Mouse (Mus musculus) CH12.LX (cell line): ENCODE measurements around the gene Rae1. TPM values are rescaled to one million over a fixed set of nuclear protein-coding genes. Genes with fewer than 3 reads are reported as not detected.
A peak's percentile ranks its signal among the peaks of the same experiment; 100 is the strongest.

Experiments
- DNase-seq: peaks from one replicate; pipeline ENCODE4 v3.0.0-alpha.2; 2013; ENCODE audit errors: extremely low read depth
- H3K27ac ChIP-seq: 2 replicates; pipeline ENCODE4 v1.5.1; 2012; ENCODE audit warnings: low read depth, mild to moderate bottlenecking, control low read depth, moderate library complexity; ENCODE audit not compliant: insufficient read depth
- H3K27me3 ChIP-seq: replicated peaks from 2 replicates; pipeline ENCODE3; 2012; ENCODE audit warnings: inconsistent platforms
- H3K36me3 ChIP-seq, 2 experiments: replicated peaks in 1 of 2; 2 replicates each; pipeline versions ENCODE3 to v1.6.1; 2012; ENCODE audit warnings: inconsistent platforms in 1 of 2, low read length in 1 of 2, mild to moderate bottlenecking in 1 of 2, mixed read lengths in 1 of 2, moderate library complexity in 1 of 2; ENCODE audit not compliant: control insufficient read depth in 1 of 2, insufficient read depth in 1 of 2
- H3K4me1 ChIP-seq, 2 experiments: 2 replicates each; pipeline ENCODE4 v1.6.1; 2012; ENCODE audit warnings: inconsistent platforms in 1 of 2, moderate library complexity in 1 of 2; ENCODE audit not compliant: insufficient read depth in 2 of 2, control insufficient read depth in 1 of 2
- H3K4me2 ChIP-seq: 2 replicates; pipeline ENCODE4 v1.6.1; 2012; ENCODE audit warnings: low read depth, mild to moderate bottlenecking, control low read depth; ENCODE audit not compliant: poor library complexity, insufficient read depth, severe bottlenecking
- H3K4me3 ChIP-seq, 3 experiments: fragments of 150-350 bp in 1 of 3; sonication (generic) in 1 of 3; replicated peaks in 1 of 3; 2 replicates each; pipeline versions ENCODE3 to v1.5.1; 2011 to 2012; ENCODE audit warnings: low read depth in 2 of 3, low read length in 2 of 3, mild to moderate bottlenecking in 2 of 3, moderate library complexity in 2 of 3, control low read depth in 1 of 3, improper control_type of control experiment in 1 of 3, inconsistent platforms in 1 of 3, mixed read lengths in 1 of 3; ENCODE audit not compliant: poor library complexity in 1 of 3
- H3K79me2 ChIP-seq: replicated peaks from 2 replicates; pipeline ENCODE4 v1.6.1; 2012; ENCODE audit warnings: mild to moderate bottlenecking, moderate library complexity; ENCODE audit not compliant: control insufficient read depth, poor library complexity, insufficient read depth, severe bottlenecking; ENCODE audit errors: extremely low read depth
- H3K9ac ChIP-seq: 2 replicates; pipeline ENCODE4 v1.6.1; 2012; ENCODE audit warnings: low read depth, mild to moderate bottlenecking, control low read depth, moderate library complexity; ENCODE audit not compliant: insufficient read depth
- H3K9me3 ChIP-seq: replicated peaks from 2 replicates; pipeline ENCODE3; 2012; ENCODE audit warnings: low read length, inconsistent platforms, mixed read lengths
- CHD2 ChIP-seq: IDR thresholded peaks from 2 replicates; pipeline ENCODE4 v1.6.1; 2011; ENCODE audit warnings: low read length, improper control_type of control experiment
- CTCF ChIP-seq, 2 experiments: IDR thresholded peaks in 1 of 2; conservative IDR thresholded peaks in 1 of 2; 2 replicates each; pipeline ENCODE4 v1.5.1; 2011 to 2012; ENCODE audit warnings: low read depth in 2 of 2, low read length in 2 of 2, improper control_type of control experiment in 1 of 2, inconsistent platforms in 1 of 2, mild to moderate bottlenecking in 1 of 2, moderate library complexity in 1 of 2
- E2F4 ChIP-seq: IDR thresholded peaks from 2 replicates; pipeline ENCODE4 v1.6.1; 2011; ENCODE audit warnings: low read depth, low read length, improper control_type of control experiment; ENCODE audit not compliant: insufficient replicate concordance
- ELF1 ChIP-seq: IDR thresholded peaks from 2 replicates; pipeline ENCODE4 v1.6.1; 2014; ENCODE audit warnings: low read depth, mild to moderate bottlenecking, inconsistent platforms, low read length, improper control_type of control experiment
- HCFC1 ChIP-seq: IDR thresholded peaks from 2 replicates; pipeline ENCODE4 v1.6.1; 2012; ENCODE audit warnings: low read depth, mild to moderate bottlenecking, inconsistent platforms, low read length, improper control_type of control experiment
- JUN ChIP-seq: IDR thresholded peaks from 2 replicates; pipeline ENCODE4 v1.6.1; 2011; ENCODE audit warnings: low read depth, mild to moderate bottlenecking, low read length, improper control_type of control experiment, moderate library complexity; ENCODE audit not compliant: insufficient read depth
- JUND ChIP-seq: conservative IDR thresholded peaks from 2 replicates; pipeline ENCODE4 v1.6.1; 2011; ENCODE audit warnings: low read depth, low read length, improper control_type of control experiment
- KAT2A ChIP-seq: IDR thresholded peaks from 2 replicates; pipeline ENCODE4 v1.6.1; 2012; ENCODE audit warnings: low read length, improper control_type of control experiment, inconsistent platforms; ENCODE audit not compliant: insufficient replicate concordance
- MAFK ChIP-seq: IDR thresholded peaks from 2 replicates; pipeline ENCODE4 v1.6.1; 2011; ENCODE audit warnings: low read length, improper control_type of control experiment; ENCODE audit not compliant: insufficient replicate concordance
- MAZ ChIP-seq: IDR thresholded peaks from 2 replicates; pipeline ENCODE4 v1.6.1; 2012; ENCODE audit warnings: low read depth, mild to moderate bottlenecking, inconsistent platforms, low read length, improper control_type of control experiment, moderate library complexity
- MYC ChIP-seq: IDR thresholded peaks from 2 replicates; pipeline ENCODE4 v1.6.1; 2011; ENCODE audit warnings: low read depth, mild to moderate bottlenecking, improper control_type of control experiment, low read length
- NRF1 ChIP-seq: IDR thresholded peaks from 2 replicates; pipeline ENCODE4 v1.6.1; 2014; ENCODE audit warnings: low read depth, mild to moderate bottlenecking, inconsistent platforms, low read length, improper control_type of control experiment, moderate library complexity
- POLR2A ChIP-seq: IDR thresholded peaks from 2 replicates; pipeline ENCODE4 v1.6.1; 2011; ENCODE audit warnings: low read depth, mild to moderate bottlenecking, improper control_type of control experiment, low read length
- POLR2AphosphoS2 ChIP-seq: IDR thresholded peaks from 2 replicates; pipeline ENCODE4 v1.6.1; 2011; ENCODE audit warnings: low read depth, low read length, improper control_type of control experiment
- RAD21 ChIP-seq: IDR thresholded peaks from 2 replicates; pipeline ENCODE4 v1.6.1; 2011; ENCODE audit warnings: low read depth, mild to moderate bottlenecking, low read length, improper control_type of control experiment, moderate library complexity
- SIN3A ChIP-seq: IDR thresholded peaks from 2 replicates; pipeline ENCODE4 v1.6.1; 2012; ENCODE audit warnings: low read length, improper control_type of control experiment, inconsistent platforms
- SMC3 ChIP-seq: IDR thresholded peaks from 2 replicates; pipeline ENCODE4 v1.6.1; 2011; ENCODE audit warnings: low read depth, low read length, improper control_type of control experiment
- TCF12 ChIP-seq: IDR thresholded peaks from 2 replicates; pipeline ENCODE4 v1.6.1; 2014; ENCODE audit warnings: low read depth, mild to moderate bottlenecking, inconsistent platforms, low read length, improper control_type of control experiment
- ZC3H11A ChIP-seq: IDR thresholded peaks from 2 replicates; pipeline ENCODE4 v1.6.1; 2012; ENCODE audit warnings: low read depth, mild to moderate bottlenecking, inconsistent platforms, low read length, improper control_type of control experiment
- ZKSCAN1 ChIP-seq: IDR thresholded peaks from 2 replicates; pipeline ENCODE4 v1.6.1; 2012; ENCODE audit warnings: low read depth, inconsistent platforms, low read length, improper control_type of control experiment, borderline replicate concordance
- dilution Hi-C: fragments of 300-500 bp; cut with MboI; formaldehyde crosslinking; loops from 2 replicates; pipeline ENCODE4 v1.14.3; 2020; ENCODE audit warnings: low sequenced_read_pairs; ENCODE audit not compliant: extremely low pct_unique_long_range_greater_than_20kb, extremely low pct_ligation_motif_present
- in situ Hi-C: fragments of 300-500 bp; cut with MboI; formaldehyde crosslinking; loops from 3 replicates; pipeline ENCODE4 v1.14.3; 2019; ENCODE audit warnings: low sequenced_read_pairs, low pct_ligation_motif_present, low pct_unique_long_range_greater_than_20kb, mixed read lengths
- polyA plus RNA-seq: library from polyadenylated mRNA; unstranded; fragments of >175 nt; gene quantifications from 2 replicates; pipeline ENCODE4 v1.2.1, GENCODE M21; 2012; ENCODE audit warnings: low read depth; ENCODE audit not compliant: insufficient read length
- total RNA-seq, 2 experiments: library from RNA; depleted of rRNA; stranded (reverse); fragments of 300-350 nt in 1 of 2; fragments of >200 nt in 1 of 2; gene quantifications; 2 replicates each; pipeline ENCODE4 v1.2.3; 2012 to 2014

Gene Rae1
- total and polyA plus RNA-seq, 3 experiments = 86.3 to 114 (median 95.0) TPM

DNA sequence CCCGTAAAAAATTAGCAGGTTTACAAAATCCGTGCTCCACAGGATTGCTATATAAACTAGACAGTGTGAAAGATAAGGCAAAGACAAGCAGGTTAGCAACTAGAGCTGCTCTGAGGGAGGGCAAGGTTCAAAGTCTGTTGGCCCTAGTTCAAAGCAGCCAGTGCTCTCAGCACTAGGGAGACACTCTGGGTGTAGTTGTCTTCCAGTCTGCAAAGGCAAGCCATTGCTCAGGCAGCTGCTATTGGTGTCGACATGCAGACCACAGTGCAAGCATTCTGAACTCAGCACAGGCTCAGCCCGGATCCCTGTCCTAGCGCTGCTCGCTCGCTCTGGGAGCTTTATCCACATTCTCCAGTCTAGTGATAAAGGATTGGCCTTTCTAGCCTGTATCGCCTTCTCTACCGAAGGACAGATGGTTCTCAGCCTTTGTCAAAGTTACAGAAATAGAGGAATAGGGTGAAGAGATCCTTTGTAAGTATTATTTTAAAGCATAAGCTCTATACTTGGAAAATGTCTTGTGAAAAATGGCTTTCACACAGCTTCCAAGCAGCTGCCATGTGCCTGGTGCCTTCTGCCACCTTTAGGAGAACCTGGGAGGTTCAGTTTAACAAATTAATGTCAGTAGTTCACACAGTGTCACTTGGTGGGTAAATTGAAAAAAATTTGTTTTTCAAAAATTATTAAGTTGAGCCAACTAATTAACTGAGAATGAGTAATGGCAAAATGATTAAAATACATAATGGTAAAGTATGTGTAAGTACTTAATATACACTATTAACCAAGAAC, 16.9 kb upstream of the Rae1 start:
- dilution Hi-C loops (no loop called here), in situ Hi-C loops (no loop called here)
- peaks cover 4% of the 10 kb centered on the region for H3K9me3 ChIP-seq
- H3K36me3 ChIP-seq = no peaks in the 10 kb centered on the region
- H3K27ac ChIP-seq = no peak overlapping the region
- no peak for TF ChIP-seq NRF1
- peak in 1 of 2 experiments; percentile 61; a peak in 2 of 4 replicates for TF ChIP-seq CTCF (conservative IDR thresholded peaks at IDR 0.05 in 1 of 2, IDR thresholded peaks at IDR 0.05 in 1 of 2; ENCODE audit: low read depth in 2 of 2, low read length in 2 of 2)
- peak; percentile 44 for TF ChIP-seq SMC3
- TF ChIP-seq POLR2A = no peak
- no peak for TF ChIP-seq JUND
- TF ChIP-seq CHD2 = no peak
- no peak for TF ChIP-seq POLR2AphosphoS2
- TF ChIP-seq MAZ = no peak
- no peak for TF ChIP-seq TCF12
- TF ChIP-seq MAFK = no peak
- TF ChIP-seq SIN3A = no peak
- no peak for TF ChIP-seq KAT2A
- no peak for TF ChIP-seq JUN
- TF ChIP-seq E2F4 = no peak
- TF ChIP-seq HCFC1 = no peak
- TF ChIP-seq RAD21 = peak; percentile 65
- H3K4me3 ChIP-seq = no peak overlapping the region
- no peak overlapping the region for H3K9ac ChIP-seq
- no peak for DNase-seq
- H3K4me2 ChIP-seq = no peak overlapping the region
- H3K79me2 ChIP-seq = no peaks in the 10 kb centered on the region
- H3K4me1 ChIP-seq = peaks cover 0 to 2% of the 10 kb centered on the region in 2 experiments; a peak in 2 of 4 replicates
- peaks cover 6% of the 10 kb centered on the region for H3K27me3 ChIP-seq

DNA sequence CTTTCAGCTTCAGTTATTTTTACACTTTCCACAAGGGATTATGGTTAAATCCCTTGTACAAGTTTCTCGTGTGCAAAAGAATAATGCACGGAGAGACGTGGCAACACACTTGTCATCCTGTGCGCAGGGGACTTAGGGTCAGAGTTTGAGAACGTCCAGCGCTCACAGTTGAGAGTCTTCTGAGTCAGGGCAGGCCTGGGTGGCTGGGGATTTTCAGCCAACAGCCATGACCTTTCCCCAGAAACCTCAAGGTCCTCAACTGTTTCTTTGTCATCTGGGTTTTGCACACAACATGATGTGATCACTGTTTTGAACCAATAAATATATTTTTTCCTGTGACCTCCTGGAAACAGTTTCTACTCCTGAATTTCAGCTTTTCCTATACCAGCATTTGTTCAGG, 9.8 kb upstream of the Rae1 start:
- Histone ChIP-seq H3K27me3 (peaks cover 38% of the 10 kb centered on the region), H3K9me3 (no peaks in the 10 kb centered on the region), H3K9ac (no peak overlapping the region), H3K27ac (no peak overlapping the region), H3K4me1 (no peaks in the 10 kb centered on the region), H3K4me2 (no peak overlapping the region), H3K36me3 (no peaks in the 10 kb centered on the region), H3K79me2 (no peaks in the 10 kb centered on the region), H3K4me3 (no peak overlapping the region)
- dilution Hi-C loops (no loop called here), in situ Hi-C loops (loop anchor here (5.0 to 10.0 kb wide), 2 partner anchors 153 to 515 kb away; partner anchors contain the start of gene Fam209)
- no peak for DNase-seq
- no peak for TF ChIP-seq ZC3H11A
- TF ChIP-seq ELF1 = no peak
- no peak for TF ChIP-seq MYC
- no peak for TF ChIP-seq RAD21
- TF ChIP-seq TCF12 = no peak
- TF ChIP-seq ZKSCAN1 = no peak
- TF ChIP-seq, all 38 proteins: peak for 0
